Mouse (Mus musculus) adrenal gland, postnatal 25 days (tissue): ENCODE measurements around the gene Coro2b. TPM values are rescaled to one million over a fixed set of nuclear protein-coding genes. Genes with fewer than 3 reads are reported as not detected.

Source experiments
- DNase-seq: peaks from one replicate; pipeline ENCODE4 v3.0.0; 2021; ENCODE audit warnings: mixed read lengths
- total RNA-seq: library from RNA; stranded (reverse); gene quantifications from 2 replicates; pipeline ENCODE4 v1.2.3, GENCODE M21; 2021

The Coro2b gene
- total RNA-seq, 1 experiment from 2014 or later = 16.2 TPM

GRCm38 (mm10) chr9:62385727-62386518 is 150.9 kb downstream of the Coro2b start:
- DNase-seq = no peak

- no peak for DNase-seq
These were observed 151.8 kb downstream of the Coro2b start for GRCm38 (mm10) chr9:62385062-62385461.

GRCm38 (mm10) chr9:62382519-62383084 is 154.2 kb downstream of the Coro2b start:
- no peak for DNase-seq

- DNase-seq = no peak
These were observed 155.4 kb downstream of the Coro2b start for GRCm38 (mm10) chr9:62381402-62381913.

GRCm38 (mm10) chr9:62380351-62380750 is 156.5 kb downstream of the Coro2b start:
- no peak for DNase-seq

- no peak for DNase-seq
These were observed 158.9 kb downstream of the Coro2b start for GRCm38 (mm10) chr9:62377897-62378296.

GRCm38 (mm10) chr9:62374276-62374675 is 162.6 kb downstream of the Coro2b start:
- no peak for DNase-seq

- DNase-seq = peak; percentile 88
These were observed 163.4 kb downstream of the Coro2b start for GRCm38 (mm10) chr9:62373222-62374123.

- DNase-seq = no peak
These were observed 164.2 kb downstream of the Coro2b start for GRCm38 (mm10) chr9:62372556-62373221.

GRCm38 (mm10) chr9:62371745-62372555 is 164.9 kb downstream of the Coro2b start:
- no peak for DNase-seq

- DNase-seq = no peak
These were observed 166.1 kb downstream of the Coro2b start for GRCm38 (mm10) chr9:62370648-62371280.

GRCm38 (mm10) chr9:62370186-62370585 is 166.7 kb downstream of the Coro2b start:
- no peak for DNase-seq

Other genes starting within 250 kb of the Coro2b start
- gene Anp32a, start 195.8 kb downstream of the Coro2b start, total RNA-seq = 271 and 320 TPM in 2 replicates
- 1.1 and 1.5 TPM in 2 replicates for gene Itga11, start 140.8 kb upstream of the Coro2b start, total RNA-seq